Mouse (Mus musculus) brain, embryonic 14.5 days (tissue): ENCODE results near the gene Slc5a6. TPM values are rescaled to one million over a fixed set of nuclear protein-coding genes. Genes with fewer than 3 reads are reported as not detected.

ENCODE experiments used
- DNase-seq: peaks from one replicate; pipeline ENCODE4 v3.0.0-alpha.2; 2011; ENCODE audit warnings: low read depth
- CTCF ChIP-seq: fragments of 200-500 bp; IDR thresholded peaks from 2 replicates; pipeline ENCODE4 v1.5.1; 2012; ENCODE audit warnings: inconsistent platforms, mild to moderate bottlenecking, moderate library complexity, borderline replicate concordance; ENCODE audit not compliant: insufficient read depth, insufficient read length; ENCODE audit errors: extremely low read depth
- POLR2A ChIP-seq: fragments of 200-500 bp; IDR thresholded peaks from 2 replicates; pipeline ENCODE4 v1.6.1; 2012; ENCODE audit warnings: mild to moderate bottlenecking, inconsistent platforms, borderline replicate concordance; ENCODE audit not compliant: poor library complexity, insufficient read depth, insufficient read length, severe bottlenecking; ENCODE audit errors: extremely low read depth
- polyA plus RNA-seq: library from polyadenylated mRNA; depleted of rRNA; stranded (reverse); fragments of >200 nt; gene quantifications from 2 replicates; pipeline ENCODE4 v1.2.3, GENCODE M21; 2012; rRNA removed

Slc5a6 gene
- 40.7 and 44.5 TPM in 2 replicates for polyA plus RNA-seq

- TF ChIP-seq POLR2A (no peak), CTCF (peak; percentile 61; the same call in 1 of the 2 replicates)
- peak; percentile 82 for DNase-seq
These were observed at the start of gene Slc5a6 for GRCm38 (mm10) chr5:31048763-31049641. Gene Slc5a6, minus strand, starts transcription at chr5:31048924.

- TF ChIP-seq POLR2A: no peak
- no peak for TF ChIP-seq CTCF
- DNase-seq: peak; percentile 37
These were observed 47.2 kb upstream of the Slc5a6 start for GRCm38 (mm10) chr5:31095711-31096480.

GRCm38 (mm10) chr5:31094799-31095691, 46.3 kb upstream of the Slc5a6 start:
- no peak for TF ChIP-seq CTCF
- no peak for TF ChIP-seq POLR2A
- DNase-seq: peak; percentile 34

GRCm38 (mm10) chr5:31094100-31094798, 45.5 kb upstream of the Slc5a6 start:
- TF ChIP-seq POLR2A: no peak
- no peak for TF ChIP-seq CTCF
- no peak for DNase-seq

GRCm38 (mm10) chr5:31093151-31094041, 44.7 kb upstream of the Slc5a6 start:
- peak; percentile 66 for DNase-seq
- TF ChIP-seq CTCF (no peak), POLR2A (no peak)

- TF ChIP-seq POLR2A: no peak
- no peak for TF ChIP-seq CTCF
- no peak for DNase-seq
These were observed 43.7 kb upstream of the Slc5a6 start for GRCm38 (mm10) chr5:31092231-31092975.

- TF ChIP-seq POLR2A (no peak), CTCF (no peak)
- DNase-seq: no peak
These were observed 38.4 kb upstream of the Slc5a6 start for GRCm38 (mm10) chr5:31087131-31087530.

- TF ChIP-seq CTCF (no peak), POLR2A (no peak)
- DNase-seq: peak; percentile 11
These were observed 37.9 kb upstream of the Slc5a6 start for GRCm38 (mm10) chr5:31086606-31087005.

- TF ChIP-seq CTCF (no peak), POLR2A (no peak)
- DNase-seq: peak; percentile 68
These were observed 35.2 kb upstream of the Slc5a6 start for GRCm38 (mm10) chr5:31083949-31084348.
